Mouse (Mus musculus) gonadal fat pad, adult 2 months (tissue): ENCODE data around the gene Spsb4. TPM values are rescaled to one million over a fixed set of nuclear protein-coding genes. Genes with fewer than 3 reads are reported as not detected.

Experiments used
- DNase-seq: peaks from one replicate; pipeline ENCODE4 v3.0.0-alpha.2; 2012; ENCODE audit warnings: low read depth
- polyA plus RNA-seq: library from polyadenylated mRNA; depleted of rRNA; stranded (reverse); fragments of >200 nt; gene quantifications from 2 replicates; pipeline ENCODE4 v1.2.3, GENCODE M21; 2012

The Spsb4 gene
- polyA plus RNA-seq, 1 experiment, result 0.90 TPM

GRCm38 (mm10) chr9:97015751-97016150, 2.9 kb downstream of the Spsb4 start:
- no peak for DNase-seq

- no peak for DNase-seq
These were observed 4.9 kb downstream of the Spsb4 start for GRCm38 (mm10) chr9:97013698-97014097.

- DNase-seq, result no peak
These were observed 5.5 kb downstream of the Spsb4 start for GRCm38 (mm10) chr9:97013153-97013552.

- no peak for DNase-seq
These were observed 7.0 kb downstream of the Spsb4 start for GRCm38 (mm10) chr9:97011454-97012195.

GRCm38 (mm10) chr9:97010447-97010846, 8.2 kb downstream of the Spsb4 start:
- no peak for DNase-seq

GRCm38 (mm10) chr9:97004726-97005125, 13.9 kb downstream of the Spsb4 start:
- DNase-seq, result no peak

- DNase-seq, result no peak
These were observed 15.5 kb downstream of the Spsb4 start for GRCm38 (mm10) chr9:97003173-97003572.

- DNase-seq, result no peak
These were observed 16.0 kb downstream of the Spsb4 start for GRCm38 (mm10) chr9:97002654-97003053.

GRCm38 (mm10) chr9:97002025-97002424, 16.6 kb downstream of the Spsb4 start:
- no peak for DNase-seq

- DNase-seq, result peak; percentile 77
These were observed 17.2 kb downstream of the Spsb4 start for GRCm38 (mm10) chr9:97001458-97001857.

GRCm38 (mm10) chr9:96995717-96996116, 22.9 kb downstream of the Spsb4 start:
- no peak for DNase-seq

GRCm38 (mm10) chr9:96994733-96995132, 23.9 kb downstream of the Spsb4 start:
- no peak for DNase-seq

GRCm38 (mm10) chr9:96991118-96991517, 27.5 kb downstream of the Spsb4 start:
- DNase-seq, result no peak

- DNase-seq, result no peak
These were observed 29.2 kb downstream of the Spsb4 start for GRCm38 (mm10) chr9:96989389-96989990.

GRCm38 (mm10) chr9:96986797-96987473, 31.7 kb downstream of the Spsb4 start:
- DNase-seq, result no peak

GRCm38 (mm10) chr9:96984034-96984433, 34.6 kb downstream of the Spsb4 start:
- no peak for DNase-seq

- DNase-seq, result no peak
These were observed 35.7 kb downstream of the Spsb4 start for GRCm38 (mm10) chr9:96982940-96983339.

- no peak for DNase-seq
These were observed 36.3 kb downstream of the Spsb4 start for GRCm38 (mm10) chr9:96982351-96982750.

GRCm38 (mm10) chr9:96981836-96982235, 36.8 kb downstream of the Spsb4 start:
- no peak for DNase-seq

- DNase-seq, result no peak
These were observed 37.5 kb downstream of the Spsb4 start for GRCm38 (mm10) chr9:96981121-96981520.

GRCm38 (mm10) chr9:96980037-96980997, 38.3 kb downstream of the Spsb4 start:
- DNase-seq, result no peak
